Comparison of ENCODE assay signal across 8 mouse cellular contexts in the genomic region with DNA sequence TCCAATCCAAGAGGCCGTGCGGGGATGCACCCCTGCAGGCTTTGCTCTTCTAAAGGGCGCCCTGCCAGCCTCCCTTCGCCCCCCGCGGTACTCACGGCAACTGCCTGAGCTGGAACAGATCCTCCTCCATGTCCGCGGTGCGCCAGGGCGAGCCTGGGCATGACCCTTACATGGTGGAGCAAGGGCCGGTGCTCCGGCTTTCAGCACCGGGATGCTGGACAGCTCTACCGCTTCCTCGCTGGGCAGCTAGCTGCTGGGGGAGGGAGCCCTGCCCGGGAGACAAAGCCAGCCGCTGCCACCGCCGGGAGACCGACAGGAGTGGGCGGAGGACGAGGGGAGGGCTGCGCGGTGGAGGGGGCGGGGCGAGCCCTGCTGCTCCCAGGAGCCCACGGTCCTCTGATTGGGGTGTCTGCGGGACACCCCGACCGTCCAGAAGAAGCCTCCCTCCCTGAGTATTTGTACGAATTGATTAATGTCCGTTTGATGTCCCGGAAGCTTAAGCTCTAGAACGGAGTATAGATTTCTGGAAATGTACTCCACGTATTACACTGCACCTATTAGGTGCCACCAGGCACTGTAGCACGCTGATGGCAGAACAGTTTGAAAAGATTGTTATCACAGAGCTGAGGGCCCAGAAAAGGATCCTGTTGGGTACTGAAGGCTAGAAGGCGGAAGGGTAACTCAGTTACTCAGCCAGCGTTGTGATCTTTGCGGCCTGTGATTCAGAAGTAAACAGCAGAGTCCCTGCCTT. TPM values are rescaled to one million over a fixed set of nuclear protein-coding genes. Genes with fewer than 3 reads are reported as not detected.
A peak's percentile ranks its signal among the peaks of the same experiment; 100 is the strongest.
DNase-seq lines count a peak whose midpoint lies in the region; ATAC-seq and TF ChIP-seq lines count a peak whose summit lies in the region.

A gene (minus strand): TSS at position 514 of the 751 bp plus-strand sequence.

- 3% methylated on average over 39 of the region's 40 CpGs for WGBS in intestine, postnatal 0 days
- WGBS in midbrain, embryonic 10.5 days = 2% methylated on average over 40 of the region's 40 CpGs

- no peak within 1 kb of the TSS; the same call in 1 of the 2 replicates for H3K4me3 ChIP-seq in intestine, postnatal 0 days (ENCODE audit: low read depth, low read length)
- peak within 1 kb of the TSS; percentile 60 for H3K4me3 ChIP-seq in midbrain, embryonic 10.5 days

- H3K4me2 ChIP-seq in intestine, postnatal 0 days (replicated peaks; ENCODE audit: low read depth) = peak within 1 kb of the TSS; percentile 56

- peak; percentile 66 for DNase-seq in adrenal gland, adult 8-10 months
- peak; percentile 90 for DNase-seq in embryo, embryonic 11 days
- DNase-seq in gastrocnemius, postnatal 4 days (ENCODE audit: low spot score in 2 of 2) = peak; percentile 54 to 81
- DNase-seq in left cerebral cortex, postnatal 25 days (ENCODE audit: low spot score in 2 of 2) = peak; percentile 73 to 85
- peak; percentile 87 for DNase-seq in midbrain, embryonic 10.5 days (ENCODE audit: low spot score)
- DNase-seq in right cerebral cortex, postnatal 4 days = peak; percentile 78

- H3K9ac ChIP-seq in intestine, postnatal 0 days (ENCODE audit: low read depth, low read length) = no peak within 1 kb of the TSS

- H3K4me1 ChIP-seq in intestine, postnatal 0 days (replicated peaks; ENCODE audit: control insufficient read depth, insufficient read depth, low read length) = no peaks in the 10 kb centered on the region
- H3K4me1 ChIP-seq in midbrain, embryonic 10.5 days = peaks cover 17% of the 10 kb centered on the region

- intact Hi-C loops in left cerebral cortex, postnatal 25 days (cut with DNase I) = loop anchor here (5.0 kb wide), 1 partner anchor 99 kb away; a partner anchor contains a TSS

- peaks cover 11% of the 10 kb centered on the region; the same call in 1 of the 2 replicates for H3K27me3 ChIP-seq in intestine, postnatal 0 days (replicated peaks; ENCODE audit: control insufficient read depth, insufficient read depth, low read length)
- no peaks in the 10 kb centered on the region; the same call in 1 of the 2 replicates for H3K27me3 ChIP-seq in midbrain, embryonic 10.5 days (ENCODE audit: low read depth, poor library complexity, severe bottlenecking)

- no peaks in the 10 kb centered on the region for H3K36me3 ChIP-seq in intestine, postnatal 0 days (ENCODE audit: control insufficient read depth, insufficient read depth)
- no peaks in the 10 kb centered on the region for H3K36me3 ChIP-seq in midbrain, embryonic 10.5 days

- peak; percentile 16; the same call in 1 of the 2 replicates for ATAC-seq in intestine, postnatal 0 days
- ATAC-seq in erythroblast, adult 5-6 weeks (replicated peaks; ENCODE audit: low FRiP score, poor library complexity, severe bottlenecking) = no peak

- H3K27ac ChIP-seq in intestine, postnatal 0 days (ENCODE audit: low read depth, low read length) = no peak within 1 kb of the TSS
- H3K27ac ChIP-seq in midbrain, embryonic 10.5 days (replicated peaks) = peak within 1 kb of the TSS; percentile 84

- no peaks in the 10 kb centered on the region for H3K9me3 ChIP-seq in intestine, postnatal 0 days (ENCODE audit: control insufficient read depth)
- H3K9me3 ChIP-seq in midbrain, embryonic 10.5 days (replicated peaks) = no peaks in the 10 kb centered on the region

- TF ChIP-seq CTCF in intestine, postnatal 0 days (IDR thresholded peaks at IDR 0.05; ENCODE audit: low read depth) = no peak

RNA-seq across cellular contexts. Expression of the gene that starts here (rescaled TPM):
- total RNA-seq in adrenal gland, adult 8-10 months (2022) = 1 to 10 TPM; 3.6 to 5.4 (median 4.9) TPM
- total RNA-seq in gastrocnemius, postnatal 4 days (2021) = not detected
- 1.4 and 1.5 TPM in 2 replicates for polyA plus RNA-seq in intestine, postnatal 0 days (2015; fragmentation: Nextera tagmentation; extraction: Ambion mirVana)
- 100 to 1,000 TPM; 187 to 192 TPM for total RNA-seq in left cerebral cortex, postnatal 25 days (2021)
- 8.9 and 17.7 TPM in 2 replicates for polyA plus RNA-seq in midbrain, embryonic 10.5 days (2016; fragmentation: Nextera tagmentation; extraction: Ambion mirVana)
- not detected in 2 replicates for total RNA-seq in erythroblast, adult 5-6 weeks (2015; ENCODE audit: low replicate concordance)
- not detected in 2 replicates for total RNA-seq in erythroblast, adult 5-6 weeks (2017; ENCODE audit: low replicate concordance)

Comparison
In these comparisons a context has a peak if more than half of its experiments do, and no peak if none do; other contexts are left out.
1. RNA of the gene that starts here (total RNA-seq): 187 to 192 TPM in left cerebral cortex, postnatal 25 days; 3.6 to 5.4 TPM in adrenal gland, adult 8-10 months, not detected in gastrocnemius, postnatal 4 days and not detected in erythroblast, adult 5-6 weeks; every median in the first group is over 10 times any median in the second.
2. Peak in DNase-seq in gastrocnemius, postnatal 4 days; RNA of the gene not detected or under 1 TPM.
3. Peak in every context shown above with its lines, with median percentiles within 50 percentile points of each other: DNase-seq.